Mouse (Mus musculus): ENCODE measurements at regions not wholly inside any gene's neighbourhood (a gene's known extent, or its start where the extent isn't known, plus 50 kb on each side); places are given as distances from the start of the nearest gene placed in this dataset.

DNA sequence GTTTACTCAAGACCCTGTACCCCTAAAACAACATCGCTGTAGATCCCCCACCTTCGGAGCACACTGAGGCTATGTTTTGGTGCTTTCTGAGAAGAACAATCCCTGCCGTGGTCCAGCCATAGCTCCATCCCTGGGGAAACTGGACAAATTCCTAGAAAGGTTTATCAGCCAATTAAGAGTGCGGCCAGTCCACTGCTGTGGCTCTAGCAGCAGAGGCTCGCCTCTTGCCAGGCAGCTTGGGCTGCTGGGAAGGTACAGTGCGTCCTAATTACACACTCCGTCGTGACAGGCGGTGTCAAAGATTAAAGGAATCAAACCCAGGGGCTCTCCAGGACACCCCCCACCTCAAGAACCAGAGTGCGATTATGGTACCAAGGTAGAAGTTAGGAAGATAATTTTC lies 116.4 kb upstream of the Sdk2 start:
- no peak overlapping the region for H3K4me2 ChIP-seq (ENCODE audit: low read depth, low read length, severe bottlenecking)
- no peaks in the 10 kb centered on the region for H3K9me3 ChIP-seq (ENCODE audit: control insufficient read depth, low read length)
- 0 out of 2 replicates have a peak, but pooled peaks cover 2% of the 10 kb centered on the region for H3K4me1 ChIP-seq (replicated peaks; ENCODE audit: control insufficient read depth, insufficient read depth, low read length)
- no peak overlapping the region for H3K9ac ChIP-seq (ENCODE audit: low read length)
- no peak overlapping the region for H3K27ac ChIP-seq (ENCODE audit: low read depth, low read length)
- H3K36me3 ChIP-seq (ENCODE audit: control insufficient read depth, insufficient read depth, low read length): no peaks in the 10 kb centered on the region
- H3K27me3 ChIP-seq (ENCODE audit: control insufficient read depth, insufficient read depth, low read length): no peaks in the 10 kb centered on the region
- H3K4me3 ChIP-seq (ENCODE audit: low read depth, low read length): no peak overlapping the region
- no peak for DNase-seq (ENCODE audit: low spot score)
- no peak for ATAC-seq (replicated peaks; ENCODE audit: low FRiP score)
- 90% methylated on average over 10 of the region's 10 CpGs for WGBS

- WGBS: 63% methylated on average over 6 of the region's 6 CpGs
- ATAC-seq (replicated peaks; ENCODE audit: low FRiP score) (no peak), DNase-seq (ENCODE audit: low spot score) (no peak)
- Histone ChIP-seq H3K9me3 (ENCODE audit: control insufficient read depth, low read length) (no peaks in the 10 kb centered on the region), H3K27ac (ENCODE audit: low read depth, low read length) (no peak overlapping the region), H3K4me2 (ENCODE audit: low read depth, low read length, severe bottlenecking) (no peak overlapping the region), H3K4me3 (ENCODE audit: low read depth, low read length) (no peak overlapping the region), H3K9ac (ENCODE audit: low read length) (no peak overlapping the region), H3K27me3 (ENCODE audit: control insufficient read depth, insufficient read depth, low read length) (no peaks in the 10 kb centered on the region), H3K36me3 (ENCODE audit: control insufficient read depth, insufficient read depth, low read length) (no peaks in the 10 kb centered on the region), H3K4me1 (replicated peaks; ENCODE audit: control insufficient read depth, insufficient read depth, low read length) (peaks cover 11% of the 10 kb centered on the region)
Measured at GRCm38 (mm10) chr11:114178746-114179472, 112.1 kb upstream of the Sdk2 start.

DNA sequence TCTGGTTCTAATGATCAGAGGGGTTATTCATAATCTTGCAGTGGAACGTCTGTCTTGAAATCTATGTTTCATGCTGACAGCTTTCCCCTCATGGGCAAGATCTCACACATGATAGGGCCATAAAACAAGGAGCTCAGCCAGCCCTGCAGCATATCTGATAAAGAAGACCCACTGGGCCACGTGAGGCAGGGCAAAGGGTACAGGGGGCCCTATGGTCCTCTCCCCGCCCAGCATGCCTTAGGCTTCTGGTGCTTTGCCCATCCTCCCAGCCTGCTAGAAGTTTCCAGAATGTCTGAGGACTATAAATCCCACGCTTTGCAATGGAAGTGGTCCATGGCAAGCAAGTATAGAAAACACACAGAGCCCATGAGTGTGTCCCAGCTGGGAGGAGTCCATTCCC lies 110.9 kb upstream of the Sdk2 start:
- no peak for DNase-seq (ENCODE audit: low spot score)
- Histone ChIP-seq H3K9me3 (ENCODE audit: control insufficient read depth, low read length) (no peaks in the 10 kb centered on the region), H3K9ac (ENCODE audit: low read length) (no peak overlapping the region), H3K27ac (ENCODE audit: low read depth, low read length) (no peak overlapping the region), H3K4me3 (ENCODE audit: low read depth, low read length) (no peak overlapping the region), H3K4me2 (ENCODE audit: low read depth, low read length, severe bottlenecking) (no peak overlapping the region), H3K27me3 (ENCODE audit: control insufficient read depth, insufficient read depth, low read length) (no peaks in the 10 kb centered on the region), H3K36me3 (ENCODE audit: control insufficient read depth, insufficient read depth, low read length) (no peaks in the 10 kb centered on the region), H3K4me1 (replicated peaks; ENCODE audit: control insufficient read depth, insufficient read depth, low read length) (peaks cover 11% of the 10 kb centered on the region)
- WGBS: 64% methylated on average over 4 of the region's 4 CpGs
- no peak for ATAC-seq (replicated peaks; ENCODE audit: low FRiP score)

- Histone ChIP-seq H3K4me2 (ENCODE audit: low read depth, low read length, severe bottlenecking) (no peak overlapping the region), H3K36me3 (ENCODE audit: control insufficient read depth, insufficient read depth, low read length) (no peaks in the 10 kb centered on the region), H3K27me3 (ENCODE audit: control insufficient read depth, insufficient read depth, low read length) (no peaks in the 10 kb centered on the region), H3K4me3 (ENCODE audit: low read depth, low read length) (no peak overlapping the region), H3K9ac (ENCODE audit: low read length) (no peak overlapping the region), H3K27ac (ENCODE audit: low read depth, low read length) (no peak overlapping the region), H3K4me1 (replicated peaks; ENCODE audit: control insufficient read depth, insufficient read depth, low read length) (peaks cover 11% of the 10 kb centered on the region), H3K9me3 (ENCODE audit: control insufficient read depth, low read length) (no peaks in the 10 kb centered on the region)
- no peak for DNase-seq (ENCODE audit: low spot score)
- 89% methylated on average over 1 of the region's 1 CpGs for WGBS
- ATAC-seq (replicated peaks; ENCODE audit: low FRiP score): no peak
Measured at GRCm38 (mm10) chr11:114177281-114177680, 110.4 kb upstream of the Sdk2 start.

DNA sequence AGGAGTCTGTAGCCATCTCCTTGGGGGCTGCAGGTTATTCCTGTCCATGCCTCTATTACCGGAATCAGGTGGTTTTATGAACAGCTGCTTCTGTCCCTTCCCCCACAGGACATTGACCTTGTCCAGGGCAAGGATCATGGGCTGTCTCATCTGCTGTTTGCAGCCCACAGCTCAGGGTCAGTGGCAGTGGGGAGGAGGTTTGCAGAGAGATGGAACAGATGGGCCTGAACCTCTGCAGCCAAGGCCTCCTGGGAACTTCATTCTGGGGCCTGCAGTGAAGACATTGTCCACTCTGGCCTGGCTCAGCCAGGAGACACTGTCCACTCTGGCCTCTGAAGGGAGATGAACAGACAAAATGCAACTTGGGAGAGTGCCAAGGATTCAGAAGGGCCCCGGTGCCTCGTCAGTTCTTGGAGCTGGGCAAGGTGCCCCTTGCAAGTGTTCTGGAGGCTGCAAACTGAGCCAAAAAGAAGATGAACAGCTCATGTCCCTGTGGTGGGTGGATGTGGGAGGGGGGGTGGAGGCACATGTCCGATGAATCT lies 109.9 kb upstream of the Sdk2 start:
- 86% methylated on average over 4 of the region's 4 CpGs for WGBS
- H3K4me1 ChIP-seq (replicated peaks; ENCODE audit: control insufficient read depth, insufficient read depth, low read length): peaks cover 11% of the 10 kb centered on the region
- H3K27ac ChIP-seq (ENCODE audit: low read depth, low read length): no peak overlapping the region
- no peaks in the 10 kb centered on the region for H3K36me3 ChIP-seq (ENCODE audit: control insufficient read depth, insufficient read depth, low read length)
- DNase-seq (ENCODE audit: low spot score) (no peak), ATAC-seq (replicated peaks; ENCODE audit: low FRiP score) (no peak)
- no peak overlapping the region for H3K4me2 ChIP-seq (ENCODE audit: low read depth, low read length, severe bottlenecking)
- H3K27me3 ChIP-seq (ENCODE audit: control insufficient read depth, insufficient read depth, low read length): no peaks in the 10 kb centered on the region
- no peak overlapping the region for H3K9ac ChIP-seq (ENCODE audit: low read length)
- no peak overlapping the region for H3K4me3 ChIP-seq (ENCODE audit: low read depth, low read length)
- no peaks in the 10 kb centered on the region for H3K9me3 ChIP-seq (ENCODE audit: control insufficient read depth, low read length)

DNA sequence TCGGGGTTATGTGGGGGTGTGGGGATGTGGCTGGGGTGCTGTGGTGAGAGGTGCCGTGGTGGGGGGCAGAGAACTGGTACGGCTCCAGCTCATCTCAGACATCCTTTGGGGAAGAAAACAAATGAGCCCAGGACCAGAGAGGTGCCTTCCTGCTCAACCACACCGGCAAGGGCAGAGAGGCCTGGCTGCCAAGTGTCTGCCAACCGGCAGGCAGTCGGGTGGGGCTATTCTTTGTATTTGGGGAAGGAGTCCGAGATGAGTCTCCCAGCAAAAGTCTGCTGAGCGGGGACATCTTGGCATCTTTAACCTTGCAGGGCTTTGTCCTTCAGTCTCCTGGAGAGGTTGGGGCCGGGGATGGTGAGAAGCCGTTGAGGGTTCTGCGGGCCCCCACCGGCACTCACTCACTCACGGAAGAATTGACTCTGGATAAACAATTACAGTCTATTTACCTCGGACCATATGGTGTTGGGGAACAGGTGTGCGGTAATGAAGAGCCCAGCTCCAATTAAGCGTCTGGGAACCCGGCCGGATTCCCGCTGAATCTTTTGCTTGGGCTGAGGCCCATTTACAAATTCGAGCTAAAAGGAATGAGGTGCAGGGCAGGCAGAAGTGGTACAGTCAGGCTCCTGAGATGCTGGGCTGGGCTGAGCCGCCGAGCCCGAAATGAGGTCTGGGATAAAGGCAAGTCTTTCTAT lies 108.7 kb upstream of the Sdk2 start:
- no peaks in the 10 kb centered on the region for H3K36me3 ChIP-seq (ENCODE audit: control insufficient read depth, insufficient read depth, low read length)
- ATAC-seq (replicated peaks; ENCODE audit: low FRiP score): peak; percentile 44; the same call in 1 of the 2 replicates
- WGBS: 27% methylated on average over 23 of the region's 23 CpGs
- H3K4me3 ChIP-seq (ENCODE audit: low read depth, low read length): no peak overlapping the region
- H3K27ac ChIP-seq (ENCODE audit: low read depth, low read length): peak overlapping the region; percentile 4
- H3K4me1 ChIP-seq (replicated peaks; ENCODE audit: control insufficient read depth, insufficient read depth, low read length): peaks cover 11% of the 10 kb centered on the region
- H3K9me3 ChIP-seq (ENCODE audit: control insufficient read depth, low read length): no peaks in the 10 kb centered on the region
- H3K9ac ChIP-seq (ENCODE audit: low read length): no peak overlapping the region
- H3K27me3 ChIP-seq (ENCODE audit: control insufficient read depth, insufficient read depth, low read length): no peaks in the 10 kb centered on the region
- H3K4me2 ChIP-seq (ENCODE audit: low read depth, low read length, severe bottlenecking): peak overlapping the region; percentile 8; the same call in 1 of the 2 replicates
- DNase-seq (ENCODE audit: low spot score): peak; percentile 66

GRCm38 (mm10) chr11:114174871-114175270 lies 108.0 kb upstream of the Sdk2 start:
- WGBS: 88% methylated on average over 4 of the region's 4 CpGs
- H3K4me1 ChIP-seq (replicated peaks; ENCODE audit: control insufficient read depth, insufficient read depth, low read length): peaks cover 11% of the 10 kb centered on the region

DNA sequence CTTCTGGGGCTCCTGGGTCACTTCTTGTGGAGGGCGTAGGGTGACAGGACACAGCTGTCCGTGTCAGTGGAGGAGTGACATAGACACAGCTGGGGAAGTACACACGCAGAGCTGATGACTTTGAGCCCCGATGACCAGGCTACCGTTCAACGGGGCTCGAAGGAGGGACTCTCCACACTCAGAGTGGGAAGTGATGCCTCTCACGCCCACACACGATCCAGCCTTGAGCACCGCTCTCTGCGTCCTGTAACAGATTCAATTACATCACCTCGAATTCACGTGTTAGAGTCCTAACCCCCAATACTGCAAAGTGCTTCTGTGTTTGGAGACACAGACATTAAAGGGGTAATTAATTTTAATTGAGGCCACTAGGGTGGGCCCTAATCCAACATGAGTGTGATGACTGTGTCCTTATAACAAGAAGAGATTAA lies 101.4 kb upstream of the Sdk2 start:
- H3K27me3 ChIP-seq (ENCODE audit: control insufficient read depth, insufficient read depth, low read length): no peaks in the 10 kb centered on the region
- no peak overlapping the region for H3K4me3 ChIP-seq (ENCODE audit: low read depth, low read length)
- H3K9ac ChIP-seq (ENCODE audit: low read length): no peak overlapping the region
- ATAC-seq (replicated peaks; ENCODE audit: low FRiP score) (no peak), DNase-seq (ENCODE audit: low spot score) (no peak)
- no peaks in the 10 kb centered on the region for H3K36me3 ChIP-seq (ENCODE audit: control insufficient read depth, insufficient read depth, low read length)
- 80% methylated on average over 13 of the region's 13 CpGs for WGBS
- H3K4me2 ChIP-seq (ENCODE audit: low read depth, low read length, severe bottlenecking): no peak overlapping the region
- H3K4me1 ChIP-seq (replicated peaks; ENCODE audit: control insufficient read depth, insufficient read depth, low read length): no peaks in the 10 kb centered on the region
- H3K27ac ChIP-seq (ENCODE audit: low read depth, low read length): no peak overlapping the region
- no peaks in the 10 kb centered on the region for H3K9me3 ChIP-seq (ENCODE audit: control insufficient read depth, low read length)

More at GRCm38 (mm10) chr11:114174871-114175270, 108.0 kb upstream of the Sdk2 start:
- no peak for ATAC-seq (replicated peaks; ENCODE audit: low FRiP score)
- no peak overlapping the region for H3K4me2 ChIP-seq (ENCODE audit: low read depth, low read length, severe bottlenecking)
- no peaks in the 10 kb centered on the region for H3K27me3 ChIP-seq (ENCODE audit: control insufficient read depth, insufficient read depth, low read length)
- H3K4me3 ChIP-seq (ENCODE audit: low read depth, low read length): no peak overlapping the region
- H3K36me3 ChIP-seq (ENCODE audit: control insufficient read depth, insufficient read depth, low read length): no peaks in the 10 kb centered on the region
- no peak overlapping the region for H3K9ac ChIP-seq (ENCODE audit: low read length)
- H3K27ac ChIP-seq (ENCODE audit: low read depth, low read length): no peak overlapping the region
- DNase-seq (ENCODE audit: low spot score): no peak
- no peaks in the 10 kb centered on the region for H3K9me3 ChIP-seq (ENCODE audit: control insufficient read depth, low read length)

Data from forebrain, embryonic 11.5 days (tissue).